Mouse (Mus musculus) heart, embryonic 11.5 days (tissue): ENCODE measurements around the gene Vasn. TPM values are rescaled to one million over a fixed set of nuclear protein-coding genes. Genes with fewer than 3 reads are reported as not detected.

ENCODE experiments used
- ATAC-seq: fragments of 200-750 bp; cut with Nextera tagmentation; replicated peaks from 2 replicates; pipeline ENCODE4 v1.8.0; 2017; ENCODE audit warnings: moderate library complexity; ENCODE audit not compliant: insufficient number of reproducible peaks, low FRiP score, low TSS enrichment
- H3K27ac ChIP-seq: fragments of 300-500 bp; sonication (generic); 2 replicates; pipeline ENCODE4 v1.5.1; 2014; ENCODE audit warnings: mild to moderate bottlenecking, low read depth, low read length
- H3K27me3 ChIP-seq: fragments of 300-500 bp; sonication (generic); 2 replicates; pipeline ENCODE4 v1.6.1; 2014; ENCODE audit warnings: mild to moderate bottlenecking, low read length, mixed read lengths; ENCODE audit not compliant: control insufficient read depth, insufficient read depth
- H3K36me3 ChIP-seq: fragments of 300-500 bp; sonication (generic); 2 replicates; pipeline ENCODE4 v1.6.1; 2014; ENCODE audit warnings: mild to moderate bottlenecking, low read length, moderate library complexity, mixed read lengths; ENCODE audit not compliant: control insufficient read depth, insufficient read depth
- H3K4me1 ChIP-seq: fragments of 300-500 bp; sonication (generic); 2 replicates; pipeline ENCODE4 v1.6.1; 2014; ENCODE audit warnings: low read length; ENCODE audit not compliant: control insufficient read depth, insufficient read depth
- H3K4me2 ChIP-seq: fragments of 300-500 bp; sonication (generic); 2 replicates; pipeline ENCODE4 v1.6.1; 2014; ENCODE audit warnings: mild to moderate bottlenecking, moderate library complexity
- H3K4me3 ChIP-seq: fragments of 300-500 bp; sonication (generic); 2 replicates; pipeline ENCODE4 v1.5.1; 2014; ENCODE audit warnings: low read depth, low read length
- H3K9ac ChIP-seq: fragments of 300-500 bp; sonication (generic); 2 replicates; pipeline ENCODE4 v1.6.1; 2014; ENCODE audit warnings: mild to moderate bottlenecking, low read depth, low read length, moderate library complexity
- H3K9me3 ChIP-seq: fragments of 300-500 bp; sonication (generic); replicated peaks from 2 replicates; pipeline ENCODE4 v1.6.1; 2016; ENCODE audit warnings: low read length; ENCODE audit not compliant: control insufficient read depth
- WGBS: fragments of 180-500 bp; shearing (Covaris S2); extraction: QIAGEN DNeasy Blood & Tissue Kit; methylation state at CpG from one replicate; pipeline ENCODE4 v1.1.7; 2014; ENCODE audit not compliant: insufficient replicate concordance; 5-methylcytosine and 5-hydroxymethylcytosine counted together
- polyA plus RNA-seq: library from polyadenylated mRNA; unstranded; fragments of >200 nt; fragmentation: Nextera tagmentation; extraction: Ambion mirVana; gene quantifications from 2 replicates; pipeline ENCODE4 v1.2.1, GENCODE M21; 2014

The Vasn gene
- polyA plus RNA-seq, 1 experiment from 2014 or later = 10.6 TPM

- peak overlapping the region; percentile 63 for H3K27ac ChIP-seq
- H3K27me3 ChIP-seq = no peaks in the 10 kb centered on the region
- no peaks in the 10 kb centered on the region for H3K36me3 ChIP-seq
- WGBS = 70% methylated on average over 1 of the region's 1 CpGs
- H3K4me3 ChIP-seq = no peak overlapping the region
- H3K9ac ChIP-seq = peak overlapping the region; percentile 70
- peaks cover 95% of the 10 kb centered on the region for H3K4me1 ChIP-seq
- H3K4me2 ChIP-seq = peak overlapping the region; percentile 44
- no peak for ATAC-seq
- no peaks in the 10 kb centered on the region for H3K9me3 ChIP-seq
These were observed 36.3 kb upstream of the Vasn start for GRCm38 (mm10) chr16:4603453-4603837.

GRCm38 (mm10) chr16:4604293-4604837 is 35.4 kb upstream of the Vasn start:
- H3K27me3 ChIP-seq = no peaks in the 10 kb centered on the region
- 0 out of 2 replicates have a peak overlapping the region, but pooled peaks have one; percentile 34 for H3K9ac ChIP-seq
- peak overlapping the region; percentile 63; the same call in 1 of the 2 replicates for H3K27ac ChIP-seq
- peaks cover 86% of the 10 kb centered on the region for H3K4me1 ChIP-seq
- ATAC-seq = no peak
- H3K4me3 ChIP-seq = no peak overlapping the region
- no peak overlapping the region for H3K4me2 ChIP-seq
- no peaks in the 10 kb centered on the region for H3K9me3 ChIP-seq
- H3K36me3 ChIP-seq = peaks cover 3% of the 10 kb centered on the region; the same call in 1 of the 2 replicates
- WGBS = 65% methylated on average over 11 of the region's 11 CpGs

GRCm38 (mm10) chr16:4605514-4606131 is 34.1 kb upstream of the Vasn start:
- Histone ChIP-seq H3K27ac (peak overlapping the region; percentile 12; the same call in 1 of the 2 replicates), H3K36me3 (peaks cover 7% of the 10 kb centered on the region; the same call in 1 of the 2 replicates), H3K9ac (peak overlapping the region; percentile 22; the same call in 1 of the 2 replicates), H3K4me3 (no peak overlapping the region), H3K27me3 (no peaks in the 10 kb centered on the region), H3K9me3 (no peaks in the 10 kb centered on the region), H3K4me2 (no peak overlapping the region), H3K4me1 (peaks cover 75% of the 10 kb centered on the region)
- no peak for ATAC-seq
- 67% methylated on average over 13 of the region's 13 CpGs for WGBS

- Histone ChIP-seq H3K9me3 (no peaks in the 10 kb centered on the region), H3K27me3 (no peaks in the 10 kb centered on the region), H3K27ac (peak overlapping the region; percentile 76), H3K4me2 (peak overlapping the region; percentile 16), H3K4me3 (no peak overlapping the region), H3K4me1 (peaks cover 65% of the 10 kb centered on the region), H3K9ac (0 out of 2 replicates have a peak overlapping the region, but pooled peaks have one; percentile 17), H3K36me3 (peaks cover 9% of the 10 kb centered on the region)
- WGBS = 17% methylated on average over 5 of the region's 5 CpGs
- ATAC-seq = no peak
These were observed 33.2 kb upstream of the Vasn start for GRCm38 (mm10) chr16:4606431-4607084.

GRCm38 (mm10) chr16:4607818-4608531 is 31.8 kb upstream of the Vasn start:
- H3K27me3 ChIP-seq = no peaks in the 10 kb centered on the region
- no peak overlapping the region for H3K9ac ChIP-seq
- no peak overlapping the region for H3K4me2 ChIP-seq
- no peak for ATAC-seq
- peaks cover 52% of the 10 kb centered on the region for H3K4me1 ChIP-seq
- H3K4me3 ChIP-seq = no peak overlapping the region
- no peaks in the 10 kb centered on the region for H3K9me3 ChIP-seq
- H3K36me3 ChIP-seq = peaks cover 17% of the 10 kb centered on the region
- 55% methylated on average over 9 of the region's 9 CpGs for WGBS
- peak overlapping the region; percentile 76; the same call in 1 of the 2 replicates for H3K27ac ChIP-seq

- Histone ChIP-seq H3K4me3 (no peak overlapping the region), H3K4me2 (no peak overlapping the region), H3K9ac (no peak overlapping the region), H3K4me1 (peaks cover 46% of the 10 kb centered on the region), H3K36me3 (peaks cover 23% of the 10 kb centered on the region), H3K9me3 (no peaks in the 10 kb centered on the region), H3K27ac (peak overlapping the region; percentile 10; the same call in 1 of the 2 replicates), H3K27me3 (no peaks in the 10 kb centered on the region)
- no peak for ATAC-seq
- 84% methylated on average over 19 of the region's 19 CpGs for WGBS
These were observed 31.1 kb upstream of the Vasn start for GRCm38 (mm10) chr16:4608532-4609059.

- peaks cover 20% of the 10 kb centered on the region for H3K4me1 ChIP-seq
- H3K4me3 ChIP-seq = no peak overlapping the region
- no peak overlapping the region for H3K27ac ChIP-seq
- WGBS = 86% methylated on average over 5 of the region's 5 CpGs
- ATAC-seq = no peak
- no peaks in the 10 kb centered on the region for H3K9me3 ChIP-seq
- H3K4me2 ChIP-seq = no peak overlapping the region
- no peak overlapping the region for H3K9ac ChIP-seq
- H3K36me3 ChIP-seq = peaks cover 35% of the 10 kb centered on the region
- H3K27me3 ChIP-seq = no peaks in the 10 kb centered on the region
These were observed 28.5 kb upstream of the Vasn start for GRCm38 (mm10) chr16:4611193-4611592.

GRCm38 (mm10) chr16:4611676-4612075 is 28.1 kb upstream of the Vasn start:
- Histone ChIP-seq H3K9me3 (no peaks in the 10 kb centered on the region), H3K4me1 (peaks cover 15% of the 10 kb centered on the region), H3K9ac (no peak overlapping the region), H3K4me2 (no peak overlapping the region), H3K36me3 (peaks cover 35% of the 10 kb centered on the region), H3K27ac (no peak overlapping the region), H3K27me3 (no peaks in the 10 kb centered on the region), H3K4me3 (no peak overlapping the region)
- no peak for ATAC-seq
- 94% methylated on average over 7 of the region's 7 CpGs for WGBS
